Mouse (Mus musculus) layer of hippocampus, adult 9-10 months (tissue): ENCODE data around the gene Lat2.
A peak's percentile ranks its signal among the peaks of the same experiment; 100 is the strongest.

Source experiments
- DNase-seq: peaks from one replicate; pipeline ENCODE4 v3.0.0; 2022; ENCODE audit warnings: low spot score

The Lat2 gene

GRCm38 (mm10) chr5:134568964-134569491 lies 45.8 kb downstream of the Lat2 start:
- DNase-seq: no peak

GRCm38 (mm10) chr5:134568030-134568429 lies 46.8 kb downstream of the Lat2 start:
- no peak for DNase-seq

- no peak for DNase-seq
Observed at GRCm38 (mm10) chr5:134567445-134567844, 47.4 kb downstream of the Lat2 start.

- no peak for DNase-seq
Observed at GRCm38 (mm10) chr5:134565696-134566095, 49.1 kb downstream of the Lat2 start.

- DNase-seq: no peak
Observed at GRCm38 (mm10) chr5:134564272-134564671, 50.6 kb downstream of the Lat2 start.

GRCm38 (mm10) chr5:134560450-134561171 lies 54.2 kb downstream of the Lat2 start:
- no peak for DNase-seq

- no peak for DNase-seq
Observed at GRCm38 (mm10) chr5:134560071-134560449, 54.8 kb downstream of the Lat2 start, which contains the start of gene Syna. Gene Syna, minus strand, starts transcription at chr5:134560171.

GRCm38 (mm10) chr5:134555463-134556164 lies 59.2 kb downstream of the Lat2 start:
- no peak for DNase-seq

GRCm38 (mm10) chr5:134553951-134554546 lies 60.8 kb downstream of the Lat2 start:
- DNase-seq: no peak

GRCm38 (mm10) chr5:134552110-134552972 lies 62.5 kb downstream of the Lat2 start, which contains the start of gene Clip2:
Gene Clip2, minus strand, starts transcription at chr5:134552434.
- peak; percentile 92 for DNase-seq

- DNase-seq: no peak
Observed at GRCm38 (mm10) chr5:134551233-134552109, 63.4 kb downstream of the Lat2 start.

GRCm38 (mm10) chr5:134550836-134551232 lies 64.0 kb downstream of the Lat2 start:
- DNase-seq: no peak
